Mouse (Mus musculus): ENCODE results near the gene Tpo. TPM values are rescaled to one million over a fixed set of nuclear protein-coding genes. Genes with fewer than 3 reads are reported as not detected.

The Tpo gene
- polyA plus RNA-seq, 1 experiment from 2014 or later: not detected

GRCm38 (mm10) chr12:30050235-30050634 lies 82.2 kb downstream of the Tpo start:
- H3K9me3 ChIP-seq (ENCODE audit: low read length): no peaks in the 10 kb centered on the region
- H3K9ac ChIP-seq (replicated peaks; ENCODE audit: low read length): no peak overlapping the region
- H3K4me3 ChIP-seq (ENCODE audit: low read length): no peak overlapping the region
- H3K36me3 ChIP-seq (ENCODE audit: insufficient read depth, low read length): no peaks in the 10 kb centered on the region
- WGBS: 16% methylated on average over 4 of the region's 4 CpGs
- no peak for ATAC-seq (ENCODE audit: low FRiP score, low TSS enrichment)
- H3K4me2 ChIP-seq (replicated peaks; ENCODE audit: low read depth, low read length): no peak overlapping the region
- H3K4me1 ChIP-seq (ENCODE audit: insufficient read depth, low read length): no peaks in the 10 kb centered on the region
- H3K27ac ChIP-seq (ENCODE audit: low read length): no peak overlapping the region
- no peaks in the 10 kb centered on the region for H3K27me3 ChIP-seq (ENCODE audit: insufficient read depth, low read length)

DNA sequence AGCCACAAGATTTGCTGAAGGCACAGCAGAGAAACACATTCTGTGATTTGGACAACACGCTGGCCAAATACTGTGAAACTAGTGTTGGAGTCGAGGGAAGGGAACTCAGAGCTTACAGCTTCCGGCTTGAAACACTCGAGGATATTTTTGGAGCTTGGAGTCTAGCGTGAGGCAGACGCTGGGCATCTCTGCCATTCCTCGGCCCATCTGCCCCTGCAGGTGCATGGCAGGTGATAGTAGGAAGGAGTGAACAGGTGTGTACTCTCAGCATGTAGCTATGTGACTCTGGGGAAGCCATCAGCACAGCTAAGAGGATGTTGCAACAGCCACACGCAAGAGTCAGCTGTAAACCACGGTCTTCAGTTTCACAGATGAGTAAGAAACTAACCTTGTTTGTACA lies 82.6 kb downstream of the Tpo start:
- no peaks in the 10 kb centered on the region for H3K36me3 ChIP-seq (ENCODE audit: insufficient read depth, low read length)
- ATAC-seq (ENCODE audit: low FRiP score, low TSS enrichment): no peak
- no peak overlapping the region for H3K27ac ChIP-seq (ENCODE audit: low read length)
- no peak overlapping the region for H3K4me2 ChIP-seq (replicated peaks; ENCODE audit: low read depth, low read length)
- no peaks in the 10 kb centered on the region for H3K9me3 ChIP-seq (ENCODE audit: low read length)
- H3K27me3 ChIP-seq (ENCODE audit: insufficient read depth, low read length): no peaks in the 10 kb centered on the region
- H3K9ac ChIP-seq (replicated peaks; ENCODE audit: low read length): no peak overlapping the region
- WGBS: 84% methylated on average over 9 of the region's 9 CpGs
- H3K4me3 ChIP-seq (ENCODE audit: low read length): no peak overlapping the region
- no peaks in the 10 kb centered on the region for H3K4me1 ChIP-seq (ENCODE audit: insufficient read depth, low read length)

GRCm38 (mm10) chr12:30048848-30049247 lies 83.6 kb downstream of the Tpo start:
- WGBS: 83% methylated on average over 6 of the region's 6 CpGs
- no peak overlapping the region for H3K4me2 ChIP-seq (replicated peaks; ENCODE audit: low read depth, low read length)
- no peak overlapping the region for H3K27ac ChIP-seq (ENCODE audit: low read length)
- H3K4me3 ChIP-seq (ENCODE audit: low read length): no peak overlapping the region
- H3K4me1 ChIP-seq (ENCODE audit: insufficient read depth, low read length): no peaks in the 10 kb centered on the region
- H3K36me3 ChIP-seq (ENCODE audit: insufficient read depth, low read length): no peaks in the 10 kb centered on the region
- no peak for ATAC-seq (ENCODE audit: low FRiP score, low TSS enrichment)
- no peak overlapping the region for H3K9ac ChIP-seq (replicated peaks; ENCODE audit: low read length)
- H3K9me3 ChIP-seq (ENCODE audit: low read length): no peaks in the 10 kb centered on the region
- H3K27me3 ChIP-seq (ENCODE audit: insufficient read depth, low read length): no peaks in the 10 kb centered on the region

- Histone ChIP-seq H3K9ac (replicated peaks; ENCODE audit: low read length) (no peak overlapping the region), H3K27ac (ENCODE audit: low read length) (peak overlapping the region; percentile 19; the same call in 1 of the 2 replicates), H3K36me3 (ENCODE audit: insufficient read depth, low read length) (no peaks in the 10 kb centered on the region), H3K9me3 (ENCODE audit: low read length) (no peaks in the 10 kb centered on the region), H3K4me1 (ENCODE audit: insufficient read depth, low read length) (0 out of 2 replicates have a peak, but pooled peaks cover 8% of the 10 kb centered on the region), H3K27me3 (ENCODE audit: insufficient read depth, low read length) (no peaks in the 10 kb centered on the region), H3K4me3 (ENCODE audit: low read length) (no peak overlapping the region), H3K4me2 (replicated peaks; ENCODE audit: low read depth, low read length) (no peak overlapping the region)
- ATAC-seq (ENCODE audit: low FRiP score, low TSS enrichment): no peak
- 9% methylated on average over 4 of the region's 4 CpGs for WGBS
Measured at GRCm38 (mm10) chr12:30040150-30040549, 92.3 kb downstream of the Tpo start.

DNA sequence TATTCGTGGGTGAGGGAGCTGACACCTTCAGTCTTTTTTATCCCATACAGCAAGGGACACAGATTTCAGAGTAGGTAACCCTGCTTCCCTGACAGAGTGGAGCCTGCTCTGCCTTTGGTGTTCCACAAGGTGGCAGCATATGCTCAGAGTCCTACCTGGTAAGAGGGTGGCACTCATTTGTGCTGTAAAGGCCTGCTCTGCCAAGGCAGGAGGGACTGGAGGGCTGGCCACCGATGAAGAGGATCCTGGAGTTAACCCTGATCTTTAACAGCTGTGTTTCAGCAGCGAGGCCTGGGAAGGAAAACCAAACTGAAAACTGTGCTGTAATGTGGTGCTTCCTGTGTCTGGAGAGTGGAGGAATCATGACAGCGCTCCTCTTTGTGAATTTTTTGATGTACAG lies 92.9 kb downstream of the Tpo start:
- Histone ChIP-seq H3K4me3 (ENCODE audit: low read length) (no peak overlapping the region), H3K9ac (replicated peaks; ENCODE audit: low read length) (no peak overlapping the region), H3K27me3 (ENCODE audit: insufficient read depth, low read length) (no peaks in the 10 kb centered on the region), H3K27ac (ENCODE audit: low read length) (peak overlapping the region; percentile 19; the same call in 1 of the 2 replicates), H3K4me1 (ENCODE audit: insufficient read depth, low read length) (0 out of 2 replicates have a peak, but pooled peaks cover 8% of the 10 kb centered on the region), H3K9me3 (ENCODE audit: low read length) (no peaks in the 10 kb centered on the region), H3K4me2 (replicated peaks; ENCODE audit: low read depth, low read length) (no peak overlapping the region), H3K36me3 (ENCODE audit: insufficient read depth, low read length) (no peaks in the 10 kb centered on the region)
- WGBS: 45% methylated on average over 4 of the region's 4 CpGs
- peak; percentile 40; the same call in 1 of the 2 replicates for ATAC-seq (ENCODE audit: low FRiP score, low TSS enrichment)

DNA sequence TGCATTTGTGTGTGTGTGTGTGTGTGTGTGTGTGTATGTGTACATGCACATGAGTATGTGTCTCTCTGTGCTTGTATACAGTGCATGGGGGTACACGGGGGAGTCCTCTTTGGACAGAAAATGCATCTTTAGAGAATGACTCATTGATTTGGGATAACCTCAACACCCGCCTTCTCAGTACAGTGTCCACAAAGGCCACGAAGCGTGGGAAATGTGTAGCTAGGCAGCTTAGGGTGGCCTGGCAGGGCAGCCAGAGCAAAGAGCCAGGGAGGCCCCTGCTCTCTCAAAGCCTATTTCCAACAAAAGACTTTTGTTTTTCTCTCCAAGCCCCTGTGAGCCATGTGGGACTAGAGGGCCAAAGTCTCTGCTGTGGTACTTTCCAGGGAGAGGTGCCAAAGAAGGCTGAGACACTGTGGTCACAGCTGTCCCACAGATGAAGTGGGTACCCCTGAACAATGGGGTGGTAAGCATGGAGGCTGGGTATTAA lies 95.8 kb downstream of the Tpo start:
- ATAC-seq (ENCODE audit: low FRiP score, low TSS enrichment): no peak

DNA sequence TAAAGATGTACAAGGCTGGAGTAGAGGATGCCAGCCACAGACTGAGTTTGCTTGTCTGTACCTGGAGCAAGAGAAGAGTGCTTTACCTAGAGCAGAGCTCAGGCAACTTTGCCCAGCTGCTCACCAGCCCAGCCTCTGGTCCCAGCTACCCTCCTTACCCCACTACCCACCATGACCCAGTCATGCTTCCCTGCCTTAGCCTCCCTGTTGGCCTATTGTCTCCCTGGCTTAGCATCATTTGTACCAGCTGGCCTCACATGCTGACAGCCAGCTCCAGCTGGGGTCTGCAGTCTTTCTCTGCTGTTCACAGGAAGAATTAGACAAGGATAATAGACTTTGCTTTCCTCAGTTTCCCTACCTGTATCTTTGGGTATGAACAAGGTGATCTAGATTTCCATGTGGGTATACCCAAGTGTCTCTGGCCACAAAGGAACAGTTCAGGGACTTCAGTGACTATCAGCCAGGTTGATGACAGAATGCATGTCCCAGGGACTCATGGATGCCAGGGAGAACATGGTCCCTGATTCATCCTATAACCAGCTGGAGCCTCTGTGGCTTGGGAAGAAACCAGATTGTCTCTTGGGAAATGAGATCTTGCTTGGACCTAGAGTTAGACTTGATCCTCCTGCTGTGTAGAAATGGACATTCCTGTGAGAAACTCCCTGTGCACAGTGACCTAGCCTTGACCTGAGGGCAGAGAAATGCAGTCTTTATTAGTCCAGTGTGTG lies 96.4 kb downstream of the Tpo start:
- H3K9me3 ChIP-seq (ENCODE audit: low read length): no peaks in the 10 kb centered on the region
- no peak for ATAC-seq (ENCODE audit: low FRiP score, low TSS enrichment)

More for the DNA sequence above, 95.8 kb downstream of the Tpo start:
- no peak overlapping the region for H3K9ac ChIP-seq (replicated peaks; ENCODE audit: low read length)
- H3K27ac ChIP-seq (ENCODE audit: low read length): no peak overlapping the region
- H3K9me3 ChIP-seq (ENCODE audit: low read length): no peaks in the 10 kb centered on the region
- H3K27me3 ChIP-seq (ENCODE audit: insufficient read depth, low read length): no peaks in the 10 kb centered on the region
- no peaks in the 10 kb centered on the region for H3K36me3 ChIP-seq (ENCODE audit: insufficient read depth, low read length)
- H3K4me3 ChIP-seq (ENCODE audit: low read length): no peak overlapping the region
- H3K4me2 ChIP-seq (replicated peaks; ENCODE audit: low read depth, low read length): no peak overlapping the region
- H3K4me1 ChIP-seq (ENCODE audit: insufficient read depth, low read length): 0 out of 2 replicates have a peak, but pooled peaks cover 8% of the 10 kb centered on the region
- 68% methylated on average over 4 of the region's 4 CpGs for WGBS

GRCm38 (mm10) chr12:30035406-30035805 lies 97.0 kb downstream of the Tpo start:
- Histone ChIP-seq H3K4me3 (ENCODE audit: low read length) (no peak overlapping the region), H3K4me2 (replicated peaks; ENCODE audit: low read depth, low read length) (no peak overlapping the region), H3K4me1 (ENCODE audit: insufficient read depth, low read length) (0 out of 2 replicates have a peak, but pooled peaks cover 8% of the 10 kb centered on the region), H3K27ac (ENCODE audit: low read length) (no peak overlapping the region), H3K27me3 (ENCODE audit: insufficient read depth, low read length) (no peaks in the 10 kb centered on the region), H3K9ac (replicated peaks; ENCODE audit: low read length) (no peak overlapping the region), H3K9me3 (ENCODE audit: low read length) (no peaks in the 10 kb centered on the region), H3K36me3 (ENCODE audit: insufficient read depth, low read length) (no peaks in the 10 kb centered on the region)
- 26% methylated on average over 1 of the region's 1 CpGs for WGBS
- no peak for ATAC-seq (ENCODE audit: low FRiP score, low TSS enrichment)

More for the DNA sequence above, 96.4 kb downstream of the Tpo start:
- H3K27ac ChIP-seq (ENCODE audit: low read length): no peak overlapping the region
- H3K9ac ChIP-seq (replicated peaks; ENCODE audit: low read length): no peak overlapping the region
- H3K36me3 ChIP-seq (ENCODE audit: insufficient read depth, low read length): no peaks in the 10 kb centered on the region
- H3K4me3 ChIP-seq (ENCODE audit: low read length): no peak overlapping the region
- H3K4me1 ChIP-seq (ENCODE audit: insufficient read depth, low read length): 0 out of 2 replicates have a peak, but pooled peaks cover 8% of the 10 kb centered on the region
- H3K27me3 ChIP-seq (ENCODE audit: insufficient read depth, low read length): no peaks in the 10 kb centered on the region
- no peak overlapping the region for H3K4me2 ChIP-seq (replicated peaks; ENCODE audit: low read depth, low read length)

DNA sequence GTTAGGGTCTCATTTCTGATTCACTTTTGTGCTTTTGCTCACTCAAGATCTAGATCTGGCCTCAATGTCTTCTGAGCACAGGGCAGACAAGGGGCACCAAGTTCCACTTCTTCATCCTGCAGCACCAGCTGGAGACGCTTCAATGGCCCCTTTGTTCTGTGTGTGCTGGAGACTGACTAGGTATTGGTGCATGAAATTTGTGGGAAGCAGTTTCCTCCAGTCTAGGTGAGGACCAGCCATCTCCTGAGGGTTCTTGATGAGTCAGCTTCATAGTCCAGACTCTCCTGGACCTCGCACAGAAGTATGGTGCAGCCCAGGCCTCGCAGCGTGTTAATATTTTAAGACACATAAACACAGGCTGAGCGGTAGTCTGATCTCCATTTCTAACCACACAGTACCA lies 97.7 kb downstream of the Tpo start:
- H3K9ac ChIP-seq (replicated peaks; ENCODE audit: low read length): no peak overlapping the region
- ATAC-seq (ENCODE audit: low FRiP score, low TSS enrichment): peak; percentile 28; the same call in 1 of the 2 replicates
- H3K27me3 ChIP-seq (ENCODE audit: insufficient read depth, low read length): no peaks in the 10 kb centered on the region
- no peaks in the 10 kb centered on the region for H3K36me3 ChIP-seq (ENCODE audit: insufficient read depth, low read length)
- no peak overlapping the region for H3K4me3 ChIP-seq (ENCODE audit: low read length)
- no peak overlapping the region for H3K4me2 ChIP-seq (replicated peaks; ENCODE audit: low read depth, low read length)
- 0 out of 2 replicates have a peak, but pooled peaks cover 4% of the 10 kb centered on the region for H3K4me1 ChIP-seq (ENCODE audit: insufficient read depth, low read length)
- WGBS: 72% methylated on average over 5 of the region's 5 CpGs
- no peaks in the 10 kb centered on the region for H3K9me3 ChIP-seq (ENCODE audit: low read length)
- no peak overlapping the region for H3K27ac ChIP-seq (ENCODE audit: low read length)

GRCm38 (mm10) chr12:30030571-30030970 lies 101.9 kb downstream of the Tpo start:
- no peak overlapping the region for H3K27ac ChIP-seq (ENCODE audit: low read length)
- H3K9ac ChIP-seq (replicated peaks; ENCODE audit: low read length): no peak overlapping the region
- no peaks in the 10 kb centered on the region for H3K27me3 ChIP-seq (ENCODE audit: insufficient read depth, low read length)
- H3K4me1 ChIP-seq (ENCODE audit: insufficient read depth, low read length): peaks cover 7% of the 10 kb centered on the region; the same call in 1 of the 2 replicates
- H3K9me3 ChIP-seq (ENCODE audit: low read length): no peaks in the 10 kb centered on the region
- ATAC-seq (ENCODE audit: low FRiP score, low TSS enrichment): no peak
- H3K4me3 ChIP-seq (ENCODE audit: low read length): no peak overlapping the region
- WGBS: 67% methylated on average over 5 of the region's 5 CpGs
- H3K36me3 ChIP-seq (ENCODE audit: insufficient read depth, low read length): no peaks in the 10 kb centered on the region
- H3K4me2 ChIP-seq (replicated peaks; ENCODE audit: low read depth, low read length): no peak overlapping the region

Measured in kidney, embryonic 16.5 days (tissue).